Mouse (Mus musculus) embryonic facial prominence, embryonic 12.5 days (tissue): ENCODE results near the gene Gm3138. TPM values are rescaled to one million over a fixed set of nuclear protein-coding genes. Genes with fewer than 3 reads are reported as not detected.
"Not testable (repeated sequence)": the region's sequence is repeated elsewhere in the genome, so short reads cannot be mapped to it uniquely, and the experiment has no call there.

Experiments
- ATAC-seq: fragments of 200-750 bp; cut with Nextera tagmentation; 2 replicates; pipeline ENCODE4 v1.8.0; 2017; ENCODE audit not compliant: insufficient number of reproducible peaks, insufficient read depth, low FRiP score, low TSS enrichment
- H3K27ac ChIP-seq: fragments of 300-500 bp; sonication (generic); 2 replicates; pipeline ENCODE4 v1.5.1; 2016; ENCODE audit warnings: mild to moderate bottlenecking
- H3K27me3 ChIP-seq: fragments of 300-500 bp; sonication (generic); 2 replicates; pipeline ENCODE4 v1.6.1; 2016; ENCODE audit warnings: mild to moderate bottlenecking, moderate library complexity
- H3K36me3 ChIP-seq: fragments of 300-500 bp; sonication (generic); 2 replicates; pipeline ENCODE4 v1.6.1; 2016; ENCODE audit warnings: mild to moderate bottlenecking
- H3K4me1 ChIP-seq: fragments of 300-500 bp; sonication (generic); 2 replicates; pipeline ENCODE4 v1.6.1; 2016
- H3K4me2 ChIP-seq: fragments of 300-500 bp; sonication (generic); replicated peaks from 2 replicates; pipeline ENCODE4 v1.6.1; 2016; ENCODE audit warnings: mild to moderate bottlenecking, moderate library complexity
- H3K4me3 ChIP-seq: fragments of 300-500 bp; sonication (generic); 2 replicates; pipeline ENCODE4 v1.5.1; 2016; ENCODE audit warnings: mild to moderate bottlenecking
- H3K9ac ChIP-seq: fragments of 300-500 bp; sonication (generic); 2 replicates; pipeline ENCODE4 v1.6.1; 2016; ENCODE audit warnings: mild to moderate bottlenecking, moderate library complexity
- H3K9me3 ChIP-seq: fragments of 300-500 bp; sonication (generic); 2 replicates; pipeline ENCODE4 v1.6.1; 2016; ENCODE audit warnings: mild to moderate bottlenecking, moderate library complexity
- WGBS: fragments of 180-500 bp; shearing (Covaris S2); methylation state at CpG from one replicate; pipeline ENCODE4 v1.1.7; 2016; 5-methylcytosine and 5-hydroxymethylcytosine counted together
- polyA plus RNA-seq: library from polyadenylated mRNA; unstranded; fragments of >200 nt; fragmentation: Nextera tagmentation; extraction: Ambion mirVana; gene quantifications from 2 replicates; pipeline ENCODE4 v1.2.1, GENCODE M21; 2016

The Gm3138 gene
- not detected in 2 replicates for polyA plus RNA-seq

DNA sequence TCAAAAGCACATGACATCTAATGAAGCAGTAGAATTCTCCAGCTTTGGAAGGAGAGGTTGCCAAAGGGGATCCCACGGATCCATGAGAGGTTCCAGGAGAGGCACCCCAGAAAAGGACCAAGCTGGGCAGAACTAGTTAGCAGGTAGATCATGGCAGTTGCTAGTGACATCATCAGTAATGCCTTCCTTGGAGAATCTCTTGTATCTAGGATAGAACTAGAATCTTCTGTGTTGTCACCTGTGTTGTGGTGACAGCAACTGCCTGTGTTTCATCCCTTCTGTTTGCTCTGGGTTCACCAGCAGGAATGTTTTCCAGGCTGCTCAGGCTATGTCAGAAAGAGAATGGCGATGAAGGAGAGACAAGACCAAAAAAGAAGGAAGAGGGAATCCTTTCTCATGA, at the start of gene Gm3138:
Gm3138 (plus strand) TSS at position 301 of the 400 bp plus-strand sequence.
- not testable (repeated sequence) for H3K4me3 ChIP-seq, H3K27ac ChIP-seq, H3K4me2 ChIP-seq, ATAC-seq, H3K9me3 ChIP-seq, H3K9ac ChIP-seq, H3K27me3 ChIP-seq, H3K36me3 ChIP-seq, H3K4me1 ChIP-seq
- WGBS = no CpG with 5 or more reads among the region's 2 CpGs

DNA sequence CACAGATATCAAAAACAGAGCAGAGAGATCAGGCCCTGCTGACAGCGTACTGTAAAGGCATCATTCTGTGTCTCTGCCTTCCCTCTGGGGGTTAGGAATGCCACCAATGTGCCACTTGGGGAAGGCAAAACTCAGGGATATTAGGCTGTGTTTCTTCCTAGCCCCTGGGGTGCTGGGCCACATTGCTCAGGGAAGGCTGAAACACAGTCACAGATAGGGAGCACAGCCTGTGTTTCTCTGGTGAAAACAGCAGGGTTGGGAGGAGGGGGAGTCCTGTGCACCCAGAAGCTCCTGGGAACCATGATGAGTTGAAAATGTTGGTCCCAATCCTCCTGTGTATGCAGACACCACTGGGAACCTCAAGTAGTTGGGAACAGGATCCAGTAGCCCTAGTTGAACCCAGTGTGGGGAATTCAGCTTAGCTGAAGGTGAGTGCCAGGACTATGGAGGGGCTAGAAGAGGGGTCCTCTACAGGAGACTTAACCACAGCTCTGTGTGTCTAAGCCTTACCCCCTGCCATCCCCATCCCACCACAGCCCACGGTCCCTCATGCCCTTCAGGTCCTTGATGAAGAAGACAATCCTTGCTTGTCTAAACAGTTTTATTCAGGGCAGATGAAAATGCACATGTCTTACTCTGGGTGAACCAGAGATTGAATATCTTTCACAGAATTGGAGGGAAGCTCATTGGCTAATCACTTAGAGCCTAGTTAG, 20.0 kb downstream of the Gm3138 start:
- not testable (repeated sequence) for H3K4me2 ChIP-seq, H3K9me3 ChIP-seq, H3K36me3 ChIP-seq, H3K27ac ChIP-seq, H3K27me3 ChIP-seq, H3K4me3 ChIP-seq, H3K4me1 ChIP-seq, ATAC-seq, H3K9ac ChIP-seq
- 78% methylated on average over 2 of the region's 2 CpGs for WGBS

DNA sequence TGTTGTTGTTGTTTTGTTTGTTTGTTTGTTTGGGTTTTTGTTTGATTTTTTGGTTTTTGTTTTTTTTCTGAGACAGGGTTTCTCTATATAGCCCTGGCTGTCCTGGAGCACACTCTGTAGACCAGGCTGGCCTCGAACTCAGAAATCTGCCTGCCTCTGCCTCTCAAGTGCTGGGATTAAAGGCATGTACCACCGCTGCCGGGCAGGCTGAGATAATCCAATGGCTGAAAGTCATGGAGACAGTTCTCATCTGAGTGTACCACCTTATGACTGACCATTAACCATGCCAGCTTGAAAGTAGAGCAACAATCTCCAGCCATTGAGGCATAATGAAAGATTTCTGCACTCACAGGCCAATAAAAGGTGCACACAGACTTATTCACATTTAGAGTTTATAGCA, 30.4 kb downstream of the Gm3138 start:
- 75% methylated on average over 2 of the region's 3 CpGs for WGBS
- ATAC-seq, H3K27me3 ChIP-seq, H3K9ac ChIP-seq, H3K4me2 ChIP-seq, H3K9me3 ChIP-seq, H3K4me1 ChIP-seq, H3K27ac ChIP-seq, H3K4me3 ChIP-seq, H3K36me3 ChIP-seq: not testable (repeated sequence)

Other genes with a start within 250 kb of the Gm3138 start
- 0.50 and 0.81 TPM in 2 replicates for gene Gm5796, start 225.7 kb upstream of the Gm3138 start, polyA plus RNA-seq
- gene Gm3115, start 165.5 kb upstream of the Gm3138 start, polyA plus RNA-seq = not detected in 2 replicates
- 1.1 TPM in 1 of 2 replicates, not detected in the other for gene Gm8108, start 139.1 kb upstream of the Gm3138 start, polyA plus RNA-seq
- not detected in 2 replicates for gene Gm3127, start 84.6 kb upstream of the Gm3138 start, polyA plus RNA-seq
- gene Gm2974, start 67.1 kb upstream of the Gm3138 start, polyA plus RNA-seq = 1.0 and 1.2 TPM in 2 replicates
- not detected in 2 replicates for gene Gm3149, start 67.7 kb downstream of the Gm3138 start, polyA plus RNA-seq
- gene 2610042L04Rik, start 85.1 kb downstream of the Gm3138 start, polyA plus RNA-seq = 0.72 and 0.78 TPM in 2 replicates
- gene Gm3159, start 147.9 kb downstream of the Gm3138 start, polyA plus RNA-seq = not detected in 2 replicates
- 0.62 and 0.78 TPM in 2 replicates for gene Gm3164, start 165.8 kb downstream of the Gm3138 start, polyA plus RNA-seq
- not detected in 2 replicates for gene Gm3173, start 181.4 kb downstream of the Gm3138 start, polyA plus RNA-seq
- gene Gm3182, start 232.1 kb downstream of the Gm3138 start, polyA plus RNA-seq = not detected in 2 replicates